Mouse (Mus musculus): ENCODE results near the gene Thumpd3. TPM values are rescaled to one million over a fixed set of nuclear protein-coding genes. Genes with fewer than 3 reads are reported as not detected.

Thumpd3 gene
- total and polyA plus RNA-seq, 3 experiments, result 74.8 to 158 (median 89.1) TPM

DNA sequence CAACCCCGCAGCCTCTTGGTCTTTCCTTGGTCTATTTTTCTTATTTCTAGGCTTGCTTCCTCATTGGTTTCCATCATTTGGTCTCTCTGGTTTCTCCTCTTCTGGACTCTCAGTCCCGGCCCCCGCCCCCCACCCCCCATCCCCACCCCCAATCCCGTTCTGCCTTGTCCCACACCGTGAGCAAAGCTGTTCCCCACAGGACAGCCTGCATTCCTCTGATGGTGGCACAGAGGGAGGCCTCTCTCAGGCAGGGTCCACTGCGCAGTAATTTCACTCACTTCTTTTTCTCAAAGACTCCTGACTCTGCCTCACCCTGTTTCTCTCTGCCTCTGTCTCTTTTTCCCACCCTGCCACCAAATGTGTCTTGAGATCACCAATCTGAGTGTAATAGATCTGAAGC, 27.9 kb upstream of the Thumpd3 start:
- Histone ChIP-seq H3K9me3 (replicated peaks; ENCODE audit: insufficient read depth, low read length) (no peaks in the 10 kb centered on the region), H3K4me3 (ENCODE audit: control insufficient read depth in 1 of 2, insufficient read depth in 1 of 2, low read depth in 2 of 2, low read length in 2 of 2) (no peak overlapping the region), H3K36me3 (ENCODE audit: control insufficient read depth in 1 of 2, insufficient read depth in 2 of 2, low read length in 2 of 2) (no peaks in the 10 kb centered on the region), H3K27ac (ENCODE audit: control insufficient read depth, low read depth, low read length) (no peak overlapping the region), H3K9ac (ENCODE audit: control insufficient read depth, low read depth, low read length, poor library complexity, severe bottlenecking) (no peak overlapping the region), H3K4me1 (ENCODE audit: control insufficient read depth in 1 of 2, insufficient read depth in 2 of 2, low read length in 2 of 2) (no peaks in the 10 kb centered on the region), H3K27me3 (ENCODE audit: control insufficient read depth in 1 of 2, insufficient read depth in 2 of 2, low read length in 2 of 2) (peaks cover 3 to 5% of the 10 kb centered on the region in 2 experiments), H3K79me2 (ENCODE audit: control insufficient read depth, insufficient read depth, low read length, poor library complexity) (no peaks in the 10 kb centered on the region)
- DNase-seq (ENCODE audit: low read depth, low spot score), result no peak
- no peak for TF ChIP-seq ZKSCAN1 (IDR thresholded peaks at IDR 0.05; ENCODE audit: low read depth, low read length)
- TF ChIP-seq ZMIZ1 (IDR thresholded peaks at IDR 0.05; ENCODE audit: low read depth, low read length), result no peak
- TF ChIP-seq ETS1 (IDR thresholded peaks at IDR 0.05; ENCODE audit: low read depth, low read length), result no peak
- TF ChIP-seq MAX (IDR thresholded peaks at IDR 0.05; ENCODE audit: low read length), result no peak
- no peak for TF ChIP-seq ELF1 (IDR thresholded peaks at IDR 0.05; ENCODE audit: low read depth, low read length)
- no peak for TF ChIP-seq RCOR1 (IDR thresholded peaks at IDR 0.05; ENCODE audit: low read depth, low read length)
- TF ChIP-seq MAZ (IDR thresholded peaks at IDR 0.05; ENCODE audit: low read depth, low read length), result no peak
- TF ChIP-seq EP300 (IDR thresholded peaks at IDR 0.05; ENCODE audit: low read depth in 1 of 2, low read length in 2 of 2), result no peak
- TF ChIP-seq MEF2A (IDR thresholded peaks at IDR 0.05; ENCODE audit: extremely low read depth, insufficient replicate concordance, low read depth, low read length, poor library complexity, severe bottlenecking), result no peak
- TF ChIP-seq KAT2A (conservative IDR thresholded peaks at IDR 0.05; ENCODE audit: low read depth, low read length), result no peak
- TF ChIP-seq MYC (IDR thresholded peaks at IDR 0.05; ENCODE audit: low read depth, low read length), result no peak
- TF ChIP-seq NELFE (IDR thresholded peaks at IDR 0.05; ENCODE audit: low read depth, low read length), result no peak
- TF ChIP-seq USF1 (IDR thresholded peaks at IDR 0.05; ENCODE audit: low read depth, low read length), result no peak
- TF ChIP-seq SMC3 (IDR thresholded peaks at IDR 0.05; ENCODE audit: low read depth, low read length), result no peak

DNA sequence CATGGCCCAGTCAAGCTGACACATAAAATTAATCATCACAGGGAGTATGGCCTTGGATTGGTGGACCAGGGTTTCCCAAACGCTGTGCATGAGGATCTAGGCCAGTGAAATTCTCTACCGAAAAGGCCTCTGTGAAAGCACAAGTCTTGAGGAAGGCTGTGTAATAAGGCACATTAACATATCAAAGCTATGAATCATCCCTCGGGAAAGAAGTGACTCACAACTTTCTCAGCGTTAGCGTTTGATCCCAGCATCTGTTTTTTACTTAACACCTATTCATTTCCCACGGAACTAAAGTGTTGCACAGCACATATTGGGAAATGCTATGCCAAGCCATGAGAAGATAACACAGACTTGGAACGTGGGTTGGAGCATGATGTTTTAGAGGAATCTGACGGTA, 21.2 kb upstream of the Thumpd3 start:
- no peak for TF ChIP-seq RAD21 (IDR thresholded peaks at IDR 0.05; ENCODE audit: low read depth, low read length)
- no peak for TF ChIP-seq JUND (IDR thresholded peaks at IDR 0.05; ENCODE audit: low read depth, low read length)
- no peak for TF ChIP-seq TAL1 (IDR thresholded peaks at IDR 0.05; ENCODE audit: low read length)
- TF ChIP-seq SIN3A (IDR thresholded peaks at IDR 0.05; ENCODE audit: low read length), result no peak
- TF ChIP-seq MYB (IDR thresholded peaks at IDR 0.05; ENCODE audit: low read depth, low read length), result no peak
- no peak for TF ChIP-seq POLR2A (IDR thresholded peaks at IDR 0.05; ENCODE audit: control insufficient read depth in 1 of 2, insufficient read depth in 1 of 2, low read depth in 1 of 2, low read length in 2 of 2, poor library complexity in 1 of 2)
- TF ChIP-seq MEF2A (IDR thresholded peaks at IDR 0.05; ENCODE audit: extremely low read depth, insufficient replicate concordance, low read depth, low read length, poor library complexity, severe bottlenecking), result no peak
- TF ChIP-seq SMC3 (IDR thresholded peaks at IDR 0.05; ENCODE audit: low read depth, low read length), result no peak
- no peak for TF ChIP-seq CHD2 (IDR thresholded peaks at IDR 0.05; ENCODE audit: low read length)
- no peak for TF ChIP-seq USF1 (IDR thresholded peaks at IDR 0.05; ENCODE audit: low read depth, low read length)
- TF ChIP-seq ZC3H11A (IDR thresholded peaks at IDR 0.05; ENCODE audit: low read depth, low read length), result no peak
- no peak for TF ChIP-seq USF2 (IDR thresholded peaks at IDR 0.05; ENCODE audit: borderline replicate concordance in 1 of 2, insufficient read depth in 1 of 2, low read depth in 1 of 2, low read length in 2 of 2)
- TF ChIP-seq CTCF (IDR thresholded peaks at IDR 0.05 in 2 of 3, conservative IDR thresholded peaks at IDR 0.05 in 1 of 3; ENCODE audit: control insufficient read depth in 1 of 3, insufficient read depth in 1 of 3, low read depth in 2 of 3, low read length in 3 of 3, poor library complexity in 1 of 3, severe bottlenecking in 1 of 3), result no peak
- no peak for TF ChIP-seq GATA1 (IDR thresholded peaks at IDR 0.05; ENCODE audit: low read depth, low read length)
- TF ChIP-seq ZMIZ1 (IDR thresholded peaks at IDR 0.05; ENCODE audit: low read depth, low read length), result no peak
- no peak for TF ChIP-seq HCFC1 (IDR thresholded peaks at IDR 0.05; ENCODE audit: low read depth, low read length)
- Histone ChIP-seq H3K27me3 (ENCODE audit: control insufficient read depth in 1 of 2, insufficient read depth in 2 of 2, low read length in 2 of 2) (peaks cover 13% of the 10 kb centered on the region in 2 experiments), H3K9me3 (replicated peaks; ENCODE audit: insufficient read depth, low read length) (no peaks in the 10 kb centered on the region), H3K4me3 (ENCODE audit: control insufficient read depth in 1 of 2, insufficient read depth in 1 of 2, low read depth in 2 of 2, low read length in 2 of 2) (no peak overlapping the region), H3K27ac (ENCODE audit: control insufficient read depth, low read depth, low read length) (no peak overlapping the region), H3K4me1 (ENCODE audit: control insufficient read depth in 1 of 2, insufficient read depth in 2 of 2, low read length in 2 of 2) (no peaks in the 10 kb centered on the region), H3K9ac (ENCODE audit: control insufficient read depth, low read depth, low read length, poor library complexity, severe bottlenecking) (no peak overlapping the region), H3K36me3 (ENCODE audit: control insufficient read depth in 1 of 2, insufficient read depth in 2 of 2, low read length in 2 of 2) (no peaks in the 10 kb centered on the region), H3K79me2 (ENCODE audit: control insufficient read depth, insufficient read depth, low read length, poor library complexity) (no peaks in the 10 kb centered on the region)
- no peak for DNase-seq (ENCODE audit: low read depth, low spot score)
